Mouse (Mus musculus) liver, postnatal 0 days (tissue): ENCODE measurements around the gene Hmgcll1.

Experiments
- CTCF ChIP-seq: sonication (generic); IDR thresholded peaks from 2 replicates; pipeline ENCODE4 v1.5.1; 2016; ENCODE audit warnings: antibody characterized with exemption, low read depth
- EP300 ChIP-seq: IDR thresholded peaks from 2 replicates; pipeline ENCODE4 v1.6.1; 2016; ENCODE audit warnings: antibody characterized with exemption, low read depth, mild to moderate bottlenecking

- TF ChIP-seq CTCF: no peak
- no peak for TF ChIP-seq EP300
Observed at GRCm38 (mm10) chr9:75989491-75989890, 25.2 kb upstream of the Hmgcll1 start.
